ENCODE assay signal across 17 mouse cellular contexts in the genomic region with DNA sequence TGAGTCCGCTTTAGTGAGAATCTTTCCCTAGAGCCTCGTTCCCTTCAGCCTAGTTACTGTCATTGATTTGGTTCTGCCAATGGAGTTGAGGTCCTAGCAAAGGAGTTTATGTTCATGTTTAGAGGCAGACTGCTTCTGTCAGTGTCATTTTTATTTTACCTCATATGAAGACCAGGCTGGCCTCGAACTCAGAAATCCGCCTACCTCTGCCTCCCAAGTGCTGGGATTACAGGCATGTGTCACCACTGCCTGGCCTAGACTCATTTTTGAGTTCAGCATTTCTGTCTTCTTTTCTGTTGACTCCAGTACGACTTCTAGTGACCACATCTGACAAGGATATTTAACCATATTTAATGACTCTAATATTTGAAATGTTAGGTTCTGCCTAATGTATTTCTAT. TPM values are rescaled to one million over a fixed set of nuclear protein-coding genes. Genes with fewer than 3 reads are reported as not detected.
"Had no signal": no experiment of that assay in that cellular context is flagged by ENCODE, and none has a peak within 500 bp of the region (broad histone marks: within the 10 kb centered on the region; RNA-seq: fewer than 3 reads in every experiment).

No protein-coding gene starts in this region.

- DNase-seq: kidney, adult 8-10 months; kidney, postnatal 36 days; left cerebral cortex, postnatal 4 days; lung, adult 18-20 months; retina, postnatal 1 day; right cerebral cortex, postnatal 4 days; spleen, adult 18-20 months; thymus, adult 18-20 months; thymus, postnatal 14 days had no signal

- H3K27ac ChIP-seq: kidney, postnatal 0 days; layer of hippocampus, adult 2 months; limb, embryonic 13.5 days; neural tube, embryonic 12.5 days had no signal

- H3K9ac ChIP-seq: limb, embryonic 13.5 days; neural tube, embryonic 12.5 days had no signal

- H3K4me1 ChIP-seq: neural tube, embryonic 12.5 days had no signal

- H3K9me3 ChIP-seq: limb, embryonic 13.5 days; neural tube, embryonic 12.5 days had no signal

- H3K4me3 ChIP-seq: layer of hippocampus, adult 2 months; neural tube, embryonic 12.5 days had no signal

- H3K36me3 ChIP-seq: limb, embryonic 13.5 days; neural tube, embryonic 12.5 days had no signal

- ATAC-seq: intestine, postnatal 0 days; midbrain, embryonic 16.5 days had no signal

- H3K27me3 ChIP-seq: limb, embryonic 13.5 days; neural tube, embryonic 12.5 days had no signal

RNA-seq across cellular contexts. Expression of gene Hist1h2af, which starts 18.4 kb away (rescaled TPM):
- polyA plus RNA-seq: midbrain, embryonic 16.5 days had no signal

RNA-seq across cellular contexts. Expression of gene Hist1h3g, which starts 19.9 kb away (rescaled TPM):
- total RNA-seq: neutrophil, adult 5-6 weeks had no signal
- polyA plus RNA-seq: midbrain, embryonic 16.5 days had no signal

RNA-seq across cellular contexts. Expression of gene Btn2a2, which starts 26.6 kb away (rescaled TPM):
- total RNA-seq: left cerebral cortex, postnatal 4 days; liver, adult 2 months had no signal
- polyA plus RNA-seq: intestine, postnatal 0 days; liver, adult 2 months; midbrain, embryonic 16.5 days had no signal

RNA-seq across cellular contexts. Expression of gene Hist1h2bh, which starts 27.9 kb away (rescaled TPM):
- polyA plus RNA-seq: midbrain, embryonic 16.5 days had no signal
